Mouse (Mus musculus) liver, embryonic 14.5 days (tissue): Measurements from ENCODE around the gene Muc1.

Experiments
- CTCF ChIP-seq: IDR thresholded peaks from 2 replicates; pipeline ENCODE4 v1.5.1; 2016; ENCODE audit warnings: antibody characterized with exemption, low read depth, control low read depth
- EP300 ChIP-seq: IDR thresholded peaks from 2 replicates; pipeline ENCODE4 v1.6.1; 2016; ENCODE audit warnings: antibody characterized with exemption, low read depth

GRCm38 (mm10) chr3:89214681-89215411 is 14.0 kb upstream of the Muc1 start, which contains the start of gene Thbs3:
- no peak for TF ChIP-seq CTCF
- TF ChIP-seq EP300, result no peak
